Mouse (Mus musculus) MEL (cell line): ENCODE results near the gene Aqp11.

Source experiments
- ELF1 ChIP-seq: IDR thresholded peaks from 2 replicates; pipeline ENCODE4 v1.6.1; 2014; ENCODE audit warnings: low read depth, mild to moderate bottlenecking, inconsistent platforms, low read length, improper control_type of control experiment, moderate library complexity
- MAX ChIP-seq: IDR thresholded peaks from 2 replicates; pipeline ENCODE4 v1.6.1; 2011; ENCODE audit warnings: low read length, improper control_type of control experiment
- POLR2A ChIP-seq, 2 experiments: IDR thresholded peaks; 2 replicates each; pipeline ENCODE4 v1.6.1; 2011 to 2012; ENCODE audit warnings: low read length in 2 of 2, mild to moderate bottlenecking in 2 of 2, control low read depth in 1 of 2, improper control_type of control experiment in 1 of 2, low read depth in 1 of 2, moderate library complexity in 1 of 2; ENCODE audit not compliant: control insufficient read depth in 1 of 2, insufficient read depth in 1 of 2, poor library complexity in 1 of 2
- TAL1 ChIP-seq: IDR thresholded peaks from 2 replicates; pipeline ENCODE4 v1.6.1; 2012; ENCODE audit warnings: mild to moderate bottlenecking, inconsistent platforms, low read length, moderate library complexity, mixed read lengths
- ZKSCAN1 ChIP-seq: IDR thresholded peaks from 2 replicates; pipeline ENCODE4 v1.6.1; 2012; ENCODE audit warnings: low read depth, mild to moderate bottlenecking, inconsistent platforms, low read length, improper control_type of control experiment, moderate library complexity

DNA sequence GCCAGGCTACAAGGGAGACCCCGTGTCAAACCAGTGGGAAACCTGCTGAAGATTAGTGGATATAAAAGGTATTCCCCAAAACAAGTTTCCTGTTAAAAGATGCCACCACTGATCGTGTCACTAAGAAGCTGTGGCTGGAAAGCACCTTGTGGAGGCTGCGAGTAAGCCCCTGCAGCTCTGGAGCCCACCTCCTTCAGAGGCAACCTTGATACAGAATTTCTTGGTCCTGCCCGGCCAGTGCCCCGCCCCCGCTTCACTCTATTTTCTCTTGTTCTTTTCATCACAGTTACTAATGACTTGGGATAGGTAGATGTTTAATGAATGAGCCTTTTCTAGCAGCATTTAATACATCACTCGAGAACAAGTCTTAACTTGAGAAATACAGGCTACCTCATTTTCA lies 12.0 kb downstream of the Aqp11 start:
- TF ChIP-seq TAL1 (no peak), ELF1 (no peak), ZKSCAN1 (no peak), POLR2A (IDR thresholded peaks at IDR 0.05; ENCODE audit: control insufficient read depth in 1 of 2, insufficient read depth in 1 of 2, low read depth in 1 of 2, low read length in 2 of 2, poor library complexity in 1 of 2) (no peak), MAX (no peak)
